Mouse (Mus musculus): Measurements from ENCODE around the gene Tmem161b.
A peak's percentile ranks its signal among the peaks of the same experiment; 100 is the strongest.
"Not testable (repeated sequence)": the region's sequence is repeated elsewhere in the genome, so short reads cannot be mapped to it uniquely, and the experiment has no call there.

Gene Tmem161b

DNA sequence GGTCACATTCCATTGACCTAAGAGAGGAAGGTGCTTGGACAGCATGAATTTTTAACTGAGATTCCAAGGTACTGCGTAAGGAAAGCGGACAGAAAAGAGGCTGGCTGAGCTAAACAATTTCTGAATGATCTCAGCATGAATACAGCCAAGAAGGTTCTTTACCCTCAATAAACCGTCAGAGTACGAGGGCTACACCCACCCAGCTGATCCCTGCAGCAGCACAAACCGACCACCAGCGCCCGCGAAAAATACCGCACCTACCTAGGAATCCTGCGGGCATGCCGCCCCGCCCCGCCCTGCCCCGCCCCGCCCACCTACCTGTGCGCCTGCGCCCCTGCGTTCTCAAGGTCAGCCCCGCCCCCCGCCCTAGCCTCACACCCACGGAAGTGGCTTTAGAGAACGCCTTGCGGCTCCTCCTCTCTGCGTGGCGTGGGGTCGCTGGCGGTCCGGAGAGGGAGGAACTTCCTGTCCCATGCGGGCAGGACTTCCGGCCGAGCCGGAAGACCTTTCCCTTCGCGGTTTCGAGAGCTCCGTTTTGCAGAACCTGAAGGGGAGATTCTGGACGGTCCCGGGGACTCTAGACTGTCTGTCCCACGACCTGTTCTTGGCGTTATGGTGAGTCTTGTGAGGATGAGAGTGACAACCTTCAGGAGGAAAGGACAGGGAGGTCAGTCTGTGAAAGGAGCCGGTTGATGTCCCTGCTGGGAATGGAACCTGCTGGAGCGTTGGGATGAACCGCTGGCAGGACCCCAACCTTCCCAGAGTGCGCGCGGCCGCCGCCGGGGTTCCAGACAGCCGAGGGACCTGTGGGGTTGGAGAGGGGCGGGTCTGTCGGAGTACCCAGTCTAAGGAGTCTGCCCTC lies at the start of gene Tmem161b:
TSS of gene Tmem161b (plus strand) at position 477 of the 862 bp plus-strand sequence.
- DNase-seq (ENCODE audit: low read depth, low spot score), result peak; percentile 86

DNA sequence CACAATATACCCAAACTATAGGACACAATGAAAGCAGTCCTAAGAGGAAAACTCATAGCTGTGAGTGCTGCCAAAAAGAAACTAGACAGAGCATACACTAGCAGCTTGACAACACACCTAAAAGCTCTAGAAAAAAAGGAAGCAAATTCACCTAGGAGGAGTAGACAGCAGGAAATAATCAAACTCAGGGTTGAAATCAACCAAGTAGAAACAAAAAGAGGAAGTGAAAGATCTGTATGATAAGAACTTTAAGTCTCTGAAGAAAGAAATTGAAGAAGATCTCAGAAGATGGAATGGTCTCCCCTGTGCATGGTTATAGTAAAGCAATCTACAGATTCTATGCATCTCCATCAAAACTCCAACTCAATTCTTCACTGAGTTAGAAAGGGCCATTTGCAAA lies 36.3 kb upstream of the Tmem161b start:
- not testable (repeated sequence) for DNase-seq (ENCODE audit: low read depth, low spot score)

DNA sequence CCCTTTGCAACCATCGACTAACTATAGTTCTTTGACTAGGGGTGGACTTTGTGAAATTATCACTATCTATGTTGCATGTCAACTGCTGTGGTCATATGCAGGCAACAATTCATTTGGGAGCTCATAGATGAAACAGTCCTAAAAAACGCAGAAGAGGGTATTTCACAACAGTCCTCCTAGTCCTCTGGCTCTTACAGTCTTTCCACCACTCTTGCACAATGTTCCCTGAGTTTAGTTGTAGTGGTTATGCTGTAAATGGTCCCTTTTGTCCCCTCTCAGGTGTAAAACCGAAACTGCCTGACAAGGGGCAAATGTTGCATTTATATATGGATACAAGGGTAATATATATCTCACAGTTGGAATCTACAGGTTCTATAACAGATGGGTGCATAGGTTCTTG lies 29.4 kb upstream of the Tmem161b start:
- no peak for DNase-seq (ENCODE audit: low read depth, low spot score)

DNA sequence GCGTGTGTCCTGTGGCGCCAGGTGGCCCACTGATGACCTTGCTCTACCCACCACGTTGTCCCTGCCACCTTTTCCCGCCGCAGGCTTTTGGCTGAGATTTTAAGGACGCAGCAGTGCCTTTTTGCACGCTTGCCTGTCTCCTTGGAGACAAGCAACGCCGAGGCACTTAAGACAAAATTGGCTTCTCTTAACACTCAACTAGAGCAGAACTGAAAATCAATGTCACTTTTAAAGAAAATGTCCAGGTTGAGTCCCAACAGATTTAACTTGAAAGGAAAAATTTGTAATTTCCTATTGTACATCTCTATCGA lies 541 bp downstream of the Tmem161b start:
- DNase-seq (ENCODE audit: low read depth, low spot score), result no peak

DNA sequence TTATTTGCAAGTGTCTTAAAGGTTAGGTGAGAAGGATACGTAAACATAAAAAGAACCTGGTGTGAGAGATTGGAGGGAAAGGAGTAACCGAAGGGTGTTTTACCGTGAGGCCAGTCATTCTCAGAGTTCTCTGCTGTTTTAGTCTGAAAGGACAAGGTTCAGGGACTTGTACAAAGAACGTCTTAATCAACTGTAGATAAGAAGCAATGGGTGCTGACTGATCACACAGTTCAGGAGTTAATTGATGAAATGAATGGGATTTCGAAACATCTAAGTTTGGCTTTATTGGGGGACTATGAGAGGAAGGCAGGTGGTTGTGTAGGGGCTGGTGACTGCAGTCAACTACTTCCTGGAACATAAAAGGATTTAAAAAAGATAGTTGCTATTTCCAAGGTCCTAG lies 922 bp downstream of the Tmem161b start:
- DNase-seq (ENCODE audit: low read depth, low spot score), result no peak

DNA sequence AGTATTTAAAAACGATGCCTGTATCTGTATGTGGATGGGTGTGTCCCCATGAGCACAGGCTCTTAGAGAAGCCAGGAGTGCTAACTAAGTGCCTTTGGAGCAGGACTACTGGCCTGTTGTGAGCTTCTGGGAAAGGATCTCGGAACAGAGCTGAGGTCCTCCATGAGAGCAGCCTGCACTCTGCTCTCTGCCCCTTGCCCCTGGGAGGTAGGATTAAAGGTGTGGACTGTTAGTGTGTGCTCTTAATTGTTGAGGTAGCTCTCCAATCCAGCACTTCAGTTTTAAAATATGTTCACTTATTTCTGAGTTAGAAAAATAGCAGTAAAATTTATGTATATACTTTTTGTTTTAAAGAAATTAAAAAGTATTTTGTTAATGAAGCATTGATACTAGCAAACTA lies 11.9 kb downstream of the Tmem161b start:
- no peak for DNase-seq (ENCODE audit: low read depth, low spot score)

DNA sequence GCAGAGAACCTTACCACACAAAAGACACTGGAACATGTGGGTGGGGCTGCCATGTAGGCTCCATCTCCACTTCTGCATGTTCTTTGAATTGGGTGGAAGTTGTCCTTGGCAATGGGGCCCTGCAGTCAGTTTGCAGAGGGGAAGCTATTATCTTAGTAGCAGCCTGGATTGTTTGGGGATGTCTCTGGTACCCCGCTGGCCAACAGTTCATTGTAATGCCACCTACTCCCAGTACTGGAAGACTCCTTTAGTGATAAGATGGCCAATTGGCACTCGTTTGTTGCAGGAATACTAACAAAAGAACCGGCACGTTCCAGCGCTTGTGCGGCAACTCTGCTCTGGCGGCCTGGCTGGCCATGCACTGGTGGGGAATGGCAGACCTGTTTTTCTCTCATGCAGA lies 14.7 kb downstream of the Tmem161b start:
- no peak for DNase-seq (ENCODE audit: low read depth, low spot score)

DNA sequence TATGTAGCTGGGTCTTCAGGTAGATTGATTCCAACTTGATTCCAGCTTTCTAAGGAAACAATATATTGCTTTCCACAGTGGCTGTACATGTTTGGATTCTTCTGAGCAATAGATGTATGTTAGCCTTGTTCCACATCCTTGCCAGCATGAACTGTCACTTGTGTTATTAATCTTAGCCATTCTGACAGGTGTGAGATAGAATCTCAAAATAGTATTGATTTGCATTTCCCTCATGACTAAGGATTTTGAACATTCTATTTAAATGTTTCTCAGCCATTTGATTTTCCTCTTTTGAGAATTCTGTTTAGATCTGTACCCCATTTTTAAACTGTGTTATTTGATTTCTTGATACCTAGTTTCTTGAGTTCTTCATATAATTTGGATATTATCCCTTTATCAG lies 16.1 kb downstream of the Tmem161b start:
- no peak for DNase-seq (ENCODE audit: low read depth, low spot score)

DNA sequence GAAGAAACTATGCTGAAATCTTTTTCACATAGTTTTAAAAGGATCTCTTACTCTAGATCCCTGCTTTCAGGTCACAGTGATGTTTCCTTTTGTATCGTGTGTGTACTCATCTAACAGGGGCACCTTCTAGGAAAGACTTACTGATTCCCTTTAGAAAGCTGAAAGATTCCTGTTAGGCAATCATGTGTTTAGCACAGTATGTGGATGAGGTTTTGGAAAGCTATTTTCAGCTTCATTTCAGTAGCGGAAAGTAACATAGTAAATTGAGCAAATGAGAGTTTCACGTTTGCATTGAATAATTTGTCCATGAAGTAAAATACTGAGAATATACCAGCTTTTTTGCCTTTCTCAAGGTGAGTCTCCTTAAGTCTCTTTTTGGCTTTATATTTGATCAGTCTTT lies 26.0 kb downstream of the Tmem161b start:
- no peak for DNase-seq (ENCODE audit: low read depth, low spot score)

DNA sequence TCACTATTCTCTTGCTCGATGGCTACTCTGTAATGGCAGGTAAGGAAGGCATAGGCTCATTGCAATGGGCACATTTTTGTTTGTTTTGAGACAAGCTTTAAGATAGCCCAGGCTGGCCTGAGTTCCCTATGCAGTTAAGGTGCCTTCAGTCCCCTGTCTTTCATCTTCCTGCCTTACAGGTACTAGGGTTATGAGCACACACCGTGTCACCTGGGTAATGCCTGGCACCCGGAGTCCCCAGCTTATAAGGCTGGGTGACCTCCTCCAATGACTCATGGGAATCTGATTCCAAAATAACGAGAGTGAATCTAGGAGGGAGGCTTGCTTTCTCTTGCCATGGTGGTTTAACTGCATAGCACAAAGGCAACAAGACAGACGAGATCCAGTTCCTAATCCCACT lies 29.2 kb downstream of the Tmem161b start:
- DNase-seq (ENCODE audit: low read depth, low spot score), result no peak

DNA sequence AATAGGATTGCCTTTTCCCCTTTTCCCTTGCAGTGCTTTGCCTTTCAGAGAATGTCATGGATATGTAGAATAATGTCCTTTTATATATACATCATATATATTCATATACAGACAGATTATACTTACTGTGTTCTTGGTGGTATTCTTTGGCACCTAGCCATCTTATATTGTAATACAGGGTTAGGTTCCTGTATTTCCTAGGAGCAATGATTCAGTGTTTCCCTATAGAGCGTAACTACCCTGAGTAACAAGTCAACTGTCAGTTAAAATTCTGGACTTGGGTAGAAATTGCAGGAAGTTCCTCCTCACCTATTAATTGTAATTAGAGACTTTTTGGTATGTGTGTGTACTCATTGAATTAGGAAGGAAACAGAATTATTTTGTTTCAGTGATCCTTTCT lies 33.0 kb downstream of the Tmem161b start:
- no peak for DNase-seq (ENCODE audit: low read depth, low spot score)

DNA sequence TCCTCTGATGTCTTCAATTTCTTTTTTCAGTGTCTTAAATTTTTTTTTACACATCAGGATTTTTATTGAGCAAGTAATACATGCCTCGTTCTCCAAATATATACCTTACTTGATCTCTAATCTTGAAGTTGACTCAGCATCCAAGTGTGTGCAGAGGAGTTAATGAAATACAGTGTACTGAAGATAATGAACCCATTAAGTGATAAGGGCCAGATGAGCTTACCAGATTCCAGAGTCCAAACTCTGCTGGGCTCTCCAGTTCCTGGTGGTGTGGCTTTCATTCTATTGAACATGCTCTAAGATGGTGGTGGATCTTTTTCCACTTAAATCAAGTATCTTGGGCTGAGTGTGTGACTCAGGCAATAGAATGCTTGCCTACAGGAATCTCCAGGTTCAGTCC lies 42.3 kb downstream of the Tmem161b start:
- DNase-seq (ENCODE audit: low read depth, low spot score), result not testable (repeated sequence)

DNA sequence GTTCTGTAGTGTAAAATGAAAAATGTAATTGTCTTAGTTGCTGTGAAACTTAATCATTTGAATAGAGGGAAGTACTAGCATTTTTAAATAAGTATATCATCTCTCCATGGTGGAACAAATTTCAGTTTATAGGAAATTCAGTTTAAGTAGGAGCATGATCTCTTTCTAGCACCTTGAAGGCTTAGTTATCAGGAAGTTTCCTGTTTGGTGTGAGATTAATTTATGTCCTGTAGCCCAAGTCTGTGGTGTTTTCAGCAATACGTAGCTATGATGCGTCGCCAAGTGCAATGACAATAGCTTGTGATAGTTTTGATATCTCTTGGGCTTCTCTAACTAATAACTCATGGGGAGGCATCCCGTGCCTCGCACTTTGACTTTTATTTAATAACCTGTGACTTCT lies 54.1 kb downstream of the Tmem161b start:
- no peak for DNase-seq (ENCODE audit: low read depth, low spot score)

DNA sequence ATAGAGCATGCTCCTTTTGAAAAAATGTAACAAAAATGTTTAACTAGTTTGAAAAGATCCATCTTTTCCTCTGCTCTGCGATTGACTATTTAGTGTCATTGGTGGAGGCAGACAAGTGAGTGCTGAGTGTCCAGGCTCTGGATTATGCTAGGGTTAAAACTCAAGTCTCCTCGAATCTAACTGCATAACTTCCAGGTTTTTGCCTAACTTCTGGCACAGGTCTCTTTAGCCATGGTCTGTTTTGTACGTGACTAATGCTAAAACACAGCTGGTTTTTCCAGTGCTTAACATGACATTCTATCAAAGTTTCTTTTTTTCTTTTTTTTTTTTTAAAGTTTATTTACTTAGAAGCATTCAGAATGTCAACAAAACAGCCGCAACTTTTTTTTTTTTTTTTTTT lies 58.3 kb downstream of the Tmem161b start:
- no peak for DNase-seq (ENCODE audit: low read depth, low spot score)

DNA sequence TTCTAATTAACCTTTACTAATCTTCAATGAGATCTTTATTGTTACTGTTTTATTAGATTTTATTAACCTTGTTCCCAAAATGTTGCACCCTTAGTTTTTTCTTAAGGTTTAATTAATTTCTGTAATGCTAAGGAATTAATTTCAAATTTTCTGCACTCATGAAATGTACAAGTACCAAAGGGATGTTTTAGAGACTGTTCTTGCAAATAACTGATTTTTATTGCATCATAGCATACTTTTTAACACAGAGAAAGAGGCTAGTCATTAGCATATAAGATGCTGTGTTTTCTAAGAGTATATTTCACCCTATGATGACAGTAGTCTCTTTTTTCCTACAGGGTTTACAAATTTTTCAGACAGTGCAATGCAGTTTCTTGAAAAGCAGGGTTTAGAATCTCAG lies 60.9 kb downstream of the Tmem161b start:
- DNase-seq (ENCODE audit: low read depth, low spot score), result no peak

DNA sequence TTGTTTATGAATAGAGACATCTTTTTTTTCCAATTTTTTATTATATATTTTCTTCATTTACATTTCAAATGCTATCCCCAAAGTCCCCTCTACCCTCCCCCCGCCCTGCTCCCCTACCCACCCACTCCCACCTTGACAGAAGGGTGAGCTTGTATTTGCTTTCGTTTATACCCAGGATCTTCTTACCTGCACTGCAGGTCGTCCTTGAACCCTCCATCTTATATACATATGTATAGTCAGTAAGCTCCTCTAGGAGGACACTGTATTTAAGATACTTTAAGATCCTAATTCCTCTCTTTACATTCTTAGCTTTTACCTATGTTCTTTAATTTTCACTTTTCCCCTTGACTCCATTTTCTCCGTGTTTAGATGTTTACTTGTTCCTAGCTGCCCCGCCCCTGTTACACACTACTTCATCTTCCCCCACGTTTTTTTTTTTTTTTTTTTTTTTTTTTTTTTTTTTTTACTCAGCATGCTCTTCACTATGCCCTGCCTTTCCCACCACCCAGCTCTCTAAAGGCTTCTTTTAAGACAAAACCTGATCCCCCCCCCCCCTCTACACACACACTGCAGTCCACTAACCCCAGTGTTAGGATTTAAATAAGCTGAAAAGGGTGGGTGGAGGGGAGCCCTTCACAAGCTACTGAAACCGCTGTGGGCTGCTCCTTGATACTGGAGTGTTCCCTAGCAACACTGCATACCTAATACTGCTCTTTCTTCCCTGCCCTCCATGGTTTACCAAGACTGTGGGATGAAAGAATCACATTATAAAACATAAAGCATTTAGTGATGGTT lies 62.9 kb downstream of the Tmem161b start:
- DNase-seq (ENCODE audit: low read depth, low spot score), result peak; percentile 30

DNA sequence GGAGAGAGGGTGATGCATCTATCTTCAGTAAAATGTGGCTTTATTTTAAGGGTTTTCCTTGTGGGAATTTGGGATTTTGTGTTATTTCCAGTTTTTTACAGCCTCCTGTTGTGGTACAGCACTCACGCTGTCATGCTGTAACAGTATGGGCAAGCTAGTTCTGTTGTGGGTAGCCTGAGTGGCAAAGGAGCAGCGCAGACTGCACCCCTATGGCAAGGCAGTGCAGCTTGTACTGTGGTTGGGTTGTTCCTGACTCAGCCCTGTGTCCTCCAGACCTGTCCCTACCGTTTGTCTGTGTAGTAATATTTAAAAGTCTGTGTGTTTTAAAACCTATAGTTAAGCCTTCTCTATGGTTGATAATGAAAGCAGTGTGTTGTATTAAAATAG lies 63.5 kb downstream of the Tmem161b start:
- peak; percentile 6 for DNase-seq (ENCODE audit: low read depth, low spot score)

DNA sequence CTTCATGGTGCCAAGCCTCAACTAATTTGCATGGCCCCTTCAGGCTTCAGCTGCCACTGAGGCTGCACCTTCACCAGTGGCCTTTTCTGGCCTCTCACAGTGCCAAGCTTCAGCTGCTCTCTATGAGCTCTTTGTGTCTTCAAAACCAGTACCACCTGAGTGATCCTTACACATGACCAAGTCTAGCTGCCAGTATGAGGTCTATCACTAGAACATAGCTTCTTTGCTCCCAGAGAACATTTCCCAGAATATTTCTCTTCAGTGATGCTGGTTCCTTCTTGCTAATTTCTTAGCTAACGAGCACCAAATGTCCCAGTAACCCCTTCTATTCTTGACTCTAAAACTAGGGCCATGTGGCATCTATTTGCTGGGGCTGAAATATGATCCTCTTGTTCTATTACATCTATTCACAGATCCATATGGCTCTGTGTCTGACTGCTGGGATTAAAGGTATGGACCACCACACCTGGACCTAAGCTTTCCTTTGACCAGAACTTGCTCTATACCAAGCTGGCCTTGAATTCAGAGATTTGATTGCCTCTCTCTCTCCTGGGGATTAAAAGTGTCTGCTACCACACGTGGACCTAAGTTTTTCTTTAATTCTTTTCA lies 77.5 kb downstream of the Tmem161b start:
- no peak for DNase-seq (ENCODE audit: low read depth, low spot score)

DNA sequence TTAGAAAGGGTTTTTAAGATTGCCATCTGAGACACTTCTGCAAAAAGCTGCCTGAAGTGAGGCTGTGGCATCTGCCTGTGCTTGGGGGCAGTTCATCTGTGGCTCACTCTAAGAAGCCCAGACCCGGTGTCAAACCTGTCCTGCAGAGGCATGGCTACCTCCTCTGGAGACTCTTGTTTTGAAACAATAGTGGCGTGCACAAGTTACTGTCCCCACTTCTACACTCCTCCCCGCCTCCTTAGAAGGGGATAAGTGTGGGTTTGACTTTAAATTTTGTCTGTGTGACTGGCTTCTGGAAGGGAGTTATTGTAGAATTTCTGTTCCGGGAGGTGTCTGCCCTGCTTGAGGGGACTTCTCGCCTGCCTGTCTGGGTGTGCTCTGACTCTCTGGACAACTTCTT lies 121.2 kb downstream of the Tmem161b start:
- DNase-seq (ENCODE audit: low read depth, low spot score), result no peak

DNA sequence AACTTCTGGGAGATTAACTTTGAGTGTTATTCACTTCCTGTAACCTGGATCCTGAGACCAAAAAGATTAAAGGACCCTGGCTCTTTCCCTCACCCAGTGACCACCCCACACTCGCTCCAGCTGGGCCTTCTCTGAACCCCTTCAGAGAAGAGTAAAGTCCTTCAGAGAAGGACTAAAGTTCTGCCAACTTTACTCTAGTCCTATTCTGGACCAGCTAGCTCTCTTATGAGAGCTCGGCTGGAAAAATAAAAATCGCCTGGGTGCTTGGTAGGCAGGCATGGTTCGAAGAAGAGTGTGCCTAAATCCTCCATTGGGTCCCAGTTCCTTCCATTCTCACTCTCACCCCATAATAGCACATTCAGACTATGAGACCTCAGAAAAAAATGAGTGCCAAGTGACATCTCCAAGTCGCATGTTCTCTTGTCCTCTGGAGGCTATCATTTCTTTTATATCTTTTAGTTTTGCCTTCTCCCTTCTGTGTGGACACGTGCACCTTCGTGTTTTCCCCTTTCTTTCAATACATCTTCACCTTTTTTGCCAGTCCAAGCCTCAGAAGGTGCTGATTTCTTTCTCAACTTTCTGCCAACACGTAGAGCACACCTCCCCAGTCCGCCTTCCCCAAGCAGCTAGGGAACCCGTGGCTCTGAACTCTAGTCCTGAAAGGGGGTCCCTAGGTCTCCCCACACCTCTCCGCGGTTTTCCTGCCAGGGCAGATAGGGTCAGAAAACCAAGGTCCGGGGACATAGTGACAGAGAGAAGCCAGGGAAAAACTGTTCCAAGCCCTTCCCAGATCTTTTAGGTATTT lies 121.8 kb downstream of the Tmem161b start:
- DNase-seq (ENCODE audit: low read depth, low spot score), result no peak

DNA sequence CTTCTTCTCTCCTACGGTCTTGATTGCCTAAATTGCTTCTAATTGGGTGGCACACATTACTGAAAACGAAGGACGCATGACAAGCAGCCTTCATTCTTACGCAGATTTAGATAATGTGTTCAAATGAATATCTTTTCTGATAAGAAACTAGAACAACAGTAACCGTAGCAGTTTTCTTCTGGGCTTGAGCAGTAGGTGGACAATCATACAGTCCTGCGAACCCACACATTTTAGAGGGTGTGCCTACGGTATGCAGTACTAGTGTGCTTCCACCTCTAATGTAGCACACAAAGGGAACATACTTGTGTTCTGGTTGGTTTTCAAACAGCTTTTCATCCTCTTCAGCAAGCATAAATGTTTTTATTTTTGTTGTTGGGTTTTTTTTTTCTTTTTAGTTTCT lies 122.6 kb downstream of the Tmem161b start:
- DNase-seq (ENCODE audit: low read depth, low spot score), result peak; percentile 68

DNA sequence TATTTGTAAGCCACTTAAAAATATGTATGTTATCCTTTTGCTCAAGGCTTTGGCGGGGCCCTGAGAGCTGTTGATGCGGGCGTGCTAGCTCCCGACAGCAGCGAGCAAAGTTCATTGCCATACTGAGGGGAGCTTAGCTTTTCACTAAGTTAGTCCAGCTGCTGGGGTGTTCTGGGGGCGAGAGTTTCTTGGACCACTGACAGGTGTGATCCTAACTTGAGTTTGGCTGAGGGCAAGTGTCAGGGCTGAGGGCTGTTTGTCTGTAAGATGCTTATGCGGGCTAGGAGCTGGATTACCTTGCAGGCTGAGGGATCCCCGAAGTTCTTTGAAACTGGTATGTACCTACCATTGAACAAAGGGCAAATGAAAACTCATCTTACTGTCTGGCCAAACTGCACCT lies 123.0 kb downstream of the Tmem161b start:
- DNase-seq (ENCODE audit: low read depth, low spot score), result no peak
